Mouse (Mus musculus): ENCODE data around the gene Ifnar2.

Gene Ifnar2

GRCm38 (mm10) chr16:91359531-91359930 is 13.1 kb upstream of the Ifnar2 start:
- DNase-seq = no peak

DNA sequence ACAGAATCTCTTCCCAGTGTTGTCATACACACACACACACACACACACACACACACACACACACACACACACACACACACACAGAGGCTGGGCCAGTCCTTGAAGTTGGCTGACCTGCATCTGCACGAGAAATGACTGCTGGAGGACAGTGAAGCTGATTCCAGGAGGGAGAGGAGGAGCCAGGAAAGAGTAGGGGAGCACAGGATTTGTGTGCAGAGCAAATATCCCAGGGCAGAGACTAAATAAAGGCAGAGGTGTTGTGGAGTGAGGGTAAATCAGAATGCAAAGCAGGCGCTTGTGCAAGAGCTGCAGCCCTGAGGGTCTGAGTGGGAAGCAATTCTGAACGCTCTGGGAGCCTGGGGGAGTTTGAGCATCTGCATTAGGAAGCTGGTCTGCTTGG is 12.4 kb upstream of the Ifnar2 start:
- DNase-seq = no peak

- no peak for DNase-seq
Measured at GRCm38 (mm10) chr16:91362006-91362405, 10.6 kb upstream of the Ifnar2 start.

DNA sequence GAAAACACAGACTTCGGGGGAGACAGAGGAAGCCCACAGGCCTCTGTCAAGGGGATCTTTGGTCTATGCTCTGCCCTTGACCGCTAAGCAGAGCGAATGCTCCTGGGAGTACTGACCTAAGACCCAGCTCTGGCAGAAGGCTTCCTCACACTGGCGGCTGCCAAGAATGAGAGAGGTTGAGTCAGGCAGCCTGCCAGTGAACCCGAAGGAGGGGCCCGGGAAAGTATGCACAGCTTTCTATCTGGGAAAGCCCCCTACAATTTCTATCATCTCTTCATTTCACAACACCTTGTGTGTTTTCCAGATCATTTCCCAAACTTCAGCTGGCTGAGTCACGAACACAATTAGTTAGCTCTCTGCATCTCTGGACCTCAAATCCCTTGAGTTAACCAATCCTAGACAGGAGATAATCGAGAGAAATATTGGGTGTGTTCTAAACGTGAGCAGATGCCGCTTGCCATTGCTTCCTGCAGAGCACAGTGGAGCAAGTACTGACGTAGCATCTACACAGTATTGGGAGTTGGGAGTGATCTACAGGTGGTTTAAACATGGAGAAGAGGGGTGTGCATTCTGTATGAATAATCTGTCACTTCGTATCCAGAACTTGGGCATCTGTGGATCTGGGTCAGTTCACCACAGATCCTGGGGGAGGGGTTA is 9.8 kb upstream of the Ifnar2 start:
- no peak for DNase-seq

DNA sequence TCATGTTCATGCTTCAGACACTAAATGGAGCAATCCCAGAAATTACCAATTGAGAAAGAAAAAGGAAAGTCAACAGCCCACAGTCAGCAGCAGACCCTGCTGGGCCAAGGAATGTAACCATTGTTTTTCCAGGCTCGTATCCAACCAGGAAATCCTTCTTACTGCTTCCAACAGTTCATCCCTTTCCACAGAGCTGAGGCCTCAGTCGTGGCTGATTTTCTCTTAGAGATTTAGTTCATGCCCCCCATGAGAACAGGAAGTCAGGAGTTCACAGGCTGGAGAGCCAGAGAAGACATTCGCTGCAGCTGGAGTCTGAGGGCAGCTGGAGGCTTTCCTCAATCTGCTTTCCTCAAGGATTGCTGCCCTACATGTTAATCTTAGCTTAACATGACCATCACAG is 9.1 kb upstream of the Ifnar2 start:
- no peak for DNase-seq

- DNase-seq = no peak
Measured at GRCm38 (mm10) chr16:91366567-91366966, 6.0 kb upstream of the Ifnar2 start.

- DNase-seq = no peak
Measured at GRCm38 (mm10) chr16:91367066-91367465, 5.5 kb upstream of the Ifnar2 start.

DNA sequence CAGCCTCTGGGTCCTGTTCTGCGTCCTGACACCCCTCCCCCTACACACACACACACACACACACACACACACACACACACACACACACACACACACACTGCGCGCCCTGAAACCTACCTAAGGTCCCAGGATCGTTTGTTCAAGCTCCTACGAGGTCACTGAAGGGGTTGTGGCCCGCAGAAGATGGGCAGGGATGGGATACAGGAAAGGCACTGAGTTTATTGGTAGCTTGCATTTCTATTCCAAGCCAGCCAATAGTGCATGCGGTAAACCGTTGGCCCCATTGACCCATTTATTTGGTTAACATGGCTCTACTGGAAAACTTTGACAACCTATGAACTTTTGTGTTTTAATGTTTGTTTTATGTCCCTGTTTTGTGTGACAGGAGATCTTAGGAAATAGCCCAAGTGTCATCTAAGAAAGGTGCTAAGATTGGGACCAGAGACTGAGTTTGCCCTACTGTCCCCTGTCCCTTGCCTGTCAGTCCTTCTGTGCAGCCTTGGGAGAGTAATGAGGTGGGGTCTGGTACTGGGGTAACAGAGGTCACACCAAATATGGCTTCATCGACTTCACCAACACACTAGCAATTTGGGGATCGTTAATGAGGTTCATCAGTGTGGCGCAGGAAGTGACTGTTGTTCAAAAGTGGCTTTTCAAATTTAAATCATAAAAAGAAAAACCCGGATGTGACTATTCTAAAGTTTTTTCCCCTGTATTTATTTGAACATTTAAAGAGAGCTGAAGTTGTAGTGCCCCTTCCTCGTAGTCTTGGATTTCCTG is 1.1 kb downstream of the Ifnar2 start:
- DNase-seq = peak; percentile 49

GRCm38 (mm10) chr16:91374253-91374634 is 1.7 kb downstream of the Ifnar2 start:
- DNase-seq = no peak

- DNase-seq = no peak
Measured at GRCm38 (mm10) chr16:91376701-91377100, 4.1 kb downstream of the Ifnar2 start.

- DNase-seq = no peak
Measured at GRCm38 (mm10) chr16:91378431-91378986, 5.9 kb downstream of the Ifnar2 start.

DNA sequence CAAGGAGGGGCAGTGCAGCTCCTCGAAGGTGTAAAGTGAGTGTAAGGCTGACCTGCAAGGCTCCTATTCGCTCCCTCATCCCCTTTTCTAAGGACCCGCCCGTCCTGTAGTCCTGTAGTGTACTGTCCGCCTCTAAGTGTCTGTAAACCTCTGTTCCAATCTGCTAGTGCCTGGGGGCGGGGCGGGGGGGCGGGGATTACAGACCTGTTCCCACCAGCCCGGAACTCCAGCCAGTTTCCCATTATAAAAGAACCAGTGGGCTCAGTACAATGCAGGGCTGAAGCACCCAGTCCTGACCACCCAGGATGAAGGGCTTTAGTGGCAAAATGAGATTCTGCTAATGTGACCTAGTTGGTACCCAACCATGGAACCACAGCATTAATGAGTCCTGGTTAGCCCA is 6.4 kb downstream of the Ifnar2 start:
- DNase-seq = no peak

GRCm38 (mm10) chr16:91379412-91379811 is 6.8 kb downstream of the Ifnar2 start:
- DNase-seq = no peak

DNA sequence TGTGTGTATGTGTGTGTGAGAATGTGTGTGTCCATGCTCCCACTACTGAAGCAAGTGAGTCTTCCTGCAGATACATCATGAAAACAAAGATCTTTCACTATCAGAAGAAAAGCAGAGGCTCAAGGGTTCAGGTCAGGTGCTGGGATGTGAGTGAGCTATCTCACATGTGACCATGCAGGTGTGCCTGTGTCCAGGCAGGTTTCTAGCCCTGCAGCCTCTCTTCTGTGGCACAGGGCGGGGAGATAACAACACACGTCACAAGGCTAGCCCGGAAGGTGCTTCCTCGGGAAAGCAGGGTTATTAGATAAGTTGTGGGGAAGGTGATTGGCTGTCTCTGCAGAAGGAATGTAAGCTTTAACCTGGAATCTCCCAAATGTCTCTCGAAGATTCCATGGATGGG is 7.6 kb downstream of the Ifnar2 start:
- peak; percentile 61 for DNase-seq

- DNase-seq = no peak
Measured at GRCm38 (mm10) chr16:91381606-91382005, 9.0 kb downstream of the Ifnar2 start.

DNA sequence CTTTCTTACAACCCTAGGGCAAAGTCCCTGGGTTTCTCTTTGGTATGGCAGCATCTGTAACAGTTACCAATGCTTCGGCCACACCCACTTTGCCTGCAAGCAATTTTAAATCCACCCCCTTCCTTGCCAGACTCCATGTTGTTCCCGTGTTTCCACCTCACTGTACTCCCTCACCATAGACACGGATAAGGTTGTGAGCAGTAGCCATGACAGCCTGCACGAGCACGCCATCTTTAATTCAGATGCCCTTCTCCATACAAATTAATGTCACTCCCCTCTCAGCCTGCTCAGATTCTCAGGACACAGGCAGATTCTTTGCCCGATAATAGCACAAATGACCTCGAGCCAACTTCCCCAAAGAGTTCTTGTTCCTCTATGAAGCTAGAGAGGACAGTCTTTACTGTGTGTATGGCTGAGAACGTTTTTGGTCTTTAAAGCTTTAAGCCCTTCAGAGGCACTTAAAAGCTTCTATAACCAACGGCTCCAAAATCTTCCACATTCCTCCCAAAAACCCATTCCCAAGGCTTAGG is 9.7 kb downstream of the Ifnar2 start:
- DNase-seq = no peak

DNA sequence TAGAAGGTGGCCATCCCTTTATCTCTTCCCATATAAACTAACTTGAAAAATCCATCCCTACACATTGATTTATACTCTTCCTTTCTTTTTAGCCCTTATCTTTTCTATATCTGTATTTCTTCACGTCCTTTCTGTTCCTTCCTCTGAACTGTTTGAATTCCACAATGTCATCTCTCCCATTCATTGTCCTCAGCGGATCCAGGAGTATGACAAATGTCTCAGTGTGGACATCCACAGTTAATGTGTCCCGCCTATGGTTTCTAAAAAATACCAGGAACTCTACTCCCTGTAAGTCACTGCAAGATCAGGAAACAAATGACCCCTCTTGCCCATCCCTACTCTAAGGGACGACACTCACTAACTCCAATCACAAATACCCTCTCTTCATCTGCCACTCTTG is 11.6 kb downstream of the Ifnar2 start:
- no peak for DNase-seq

DNA sequence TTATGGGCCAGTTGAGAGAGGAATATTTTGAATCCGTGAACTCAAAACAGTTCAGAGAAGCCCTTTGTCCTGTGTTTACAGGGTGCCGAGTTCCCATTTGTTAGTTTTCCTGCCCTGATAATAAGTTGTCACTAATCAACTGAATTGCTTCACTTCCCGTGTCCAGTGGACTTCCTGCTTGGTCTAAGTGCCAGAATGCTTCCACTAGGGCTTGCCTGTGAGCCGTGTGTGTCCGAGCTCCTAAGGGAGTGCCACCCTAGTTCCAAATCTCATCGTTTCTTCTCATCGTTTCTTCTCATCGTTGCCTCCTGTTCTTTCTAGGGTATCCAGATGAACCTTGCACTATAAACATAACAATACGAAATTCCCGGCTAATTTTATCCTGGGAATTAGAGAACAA is 13.0 kb downstream of the Ifnar2 start:
- DNase-seq = no peak

DNA sequence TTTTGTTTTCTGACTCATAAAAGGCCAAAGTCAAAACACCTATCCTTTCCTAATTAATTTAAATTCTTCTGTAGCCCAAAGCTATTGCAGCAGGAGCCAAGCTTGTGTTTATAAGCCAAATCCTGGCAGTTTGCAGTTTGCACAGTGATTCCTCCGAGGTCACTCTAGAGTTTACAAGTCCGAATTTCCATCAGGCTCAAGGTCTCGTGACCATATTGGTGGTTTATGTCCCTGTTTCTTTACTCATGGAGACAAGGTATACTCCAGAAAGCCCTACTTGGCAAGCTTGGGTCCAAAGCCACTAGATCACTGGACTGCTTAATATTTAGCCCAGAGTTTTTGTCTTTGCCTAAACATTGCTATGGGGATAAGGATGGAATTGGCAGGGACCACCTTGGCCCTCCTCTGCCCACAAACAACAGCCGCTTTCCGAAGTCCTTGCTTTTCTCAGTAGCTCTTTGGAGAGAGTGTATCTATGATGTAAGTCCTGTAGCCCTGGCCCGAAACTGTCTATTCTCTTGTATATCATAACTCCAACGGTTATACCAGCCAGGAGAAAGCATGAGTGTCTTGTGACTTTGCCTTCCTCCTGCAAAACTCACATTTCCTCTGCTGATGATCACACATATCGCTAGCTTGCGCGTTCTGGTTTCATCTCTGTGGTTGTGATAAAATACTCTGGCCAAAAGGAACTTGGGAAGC is 14.0 kb downstream of the Ifnar2 start:
- no peak for DNase-seq

GRCm38 (mm10) chr16:91387121-91387486 is 14.5 kb downstream of the Ifnar2 start:
- no peak for DNase-seq

DNA sequence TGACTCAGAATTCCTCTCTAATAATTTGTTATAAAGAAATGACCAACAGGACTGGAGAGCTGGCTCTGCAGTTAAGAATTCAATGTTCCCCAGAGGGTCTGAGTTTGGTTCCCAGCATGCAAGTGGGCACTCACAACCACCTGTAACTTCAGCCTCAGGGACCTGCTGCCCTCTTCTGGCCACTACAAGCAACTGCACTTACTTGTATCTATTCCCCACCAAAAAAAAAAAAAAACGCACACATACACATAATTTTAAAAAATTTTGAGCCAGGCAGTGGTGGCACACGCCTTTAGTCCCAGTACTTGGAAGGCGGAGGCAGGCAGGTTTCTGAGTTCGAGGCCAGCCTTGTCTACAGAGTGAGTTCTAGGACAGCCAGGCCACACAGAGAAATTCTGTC is 17.5 kb downstream of the Ifnar2 start:
- peak; percentile 36 for DNase-seq

GRCm38 (mm10) chr16:91391421-91391820 is 18.8 kb downstream of the Ifnar2 start, which contains the start of gene Gm21970:
Gm21970 (plus strand) TSS chr16:91391721.
- no peak for DNase-seq

DNA sequence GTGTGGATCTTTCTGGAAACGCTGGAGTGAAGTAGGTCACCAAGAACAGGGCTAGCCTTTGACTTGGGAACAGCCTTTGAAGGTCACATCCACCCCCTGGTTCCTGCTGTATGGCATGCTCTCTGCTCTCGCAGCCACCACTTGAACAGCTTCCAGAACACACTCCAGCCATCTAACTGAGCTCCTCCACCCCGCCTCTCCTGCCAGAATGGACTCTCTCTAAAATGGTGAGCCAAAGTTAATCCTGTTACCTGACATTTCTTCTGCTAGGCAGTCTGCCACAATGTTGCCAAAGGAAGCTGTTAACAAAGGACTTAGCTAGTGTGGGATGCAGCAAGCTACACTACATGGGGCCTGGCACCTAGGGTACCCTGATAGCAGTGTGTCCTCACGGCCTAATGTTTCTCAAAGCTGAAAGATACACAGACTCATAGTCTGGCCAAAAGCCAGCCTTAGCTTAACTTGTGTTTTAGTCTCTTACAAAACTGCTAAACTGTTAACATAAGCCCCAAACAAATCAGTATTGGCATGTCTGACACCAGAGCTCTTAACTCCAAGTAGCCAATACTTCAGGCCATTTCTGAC is 22.3 kb downstream of the Ifnar2 start:
- DNase-seq = no peak
